Mouse (Mus musculus) liver, postnatal 0 days (tissue): Measurements from ENCODE around the gene Arhgef17.

Experiments
- CTCF ChIP-seq: sonication (generic); IDR thresholded peaks from 2 replicates; pipeline ENCODE4 v1.5.1; 2016; ENCODE audit warnings: antibody characterized with exemption, low read depth
- EP300 ChIP-seq: IDR thresholded peaks from 2 replicates; pipeline ENCODE4 v1.6.1; 2016; ENCODE audit warnings: antibody characterized with exemption, low read depth, mild to moderate bottlenecking

DNA sequence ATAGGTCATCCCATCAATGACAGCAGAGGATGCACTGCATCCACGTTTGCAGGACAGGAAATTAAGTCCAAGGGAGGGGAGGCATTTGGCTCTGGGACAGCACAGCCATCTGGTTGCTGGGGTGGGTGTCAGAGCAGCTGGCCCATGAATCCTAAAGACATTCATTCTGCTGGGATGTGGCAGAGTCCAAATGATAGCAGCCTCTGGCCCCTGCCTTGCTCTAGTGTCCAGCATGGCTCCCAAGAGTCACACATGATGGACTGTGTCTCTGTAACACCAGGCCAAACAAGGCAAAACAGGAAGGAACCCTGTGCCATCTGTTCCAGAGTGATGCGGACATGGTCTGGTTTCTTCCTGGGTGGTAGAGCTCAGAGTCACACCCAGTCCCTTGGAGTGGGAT is 20.0 kb upstream of the Arhgef17 start:
- no peak for TF ChIP-seq CTCF
- no peak for TF ChIP-seq EP300
